Mouse (Mus musculus) megakaryocyte-erythroid progenitor cell, adult 5-6 weeks (primary cell): ENCODE measurements at regions not wholly inside any gene's neighbourhood (a gene's known extent, or its start where the extent isn't known, plus 50 kb on each side); places are given as distances from the start of the nearest gene placed in this dataset.
"Not testable (repeated sequence)": the region's sequence is repeated elsewhere in the genome, so short reads cannot be mapped to it uniquely, and the experiment has no call there.

Experiments
- ATAC-seq: replicated peaks from 2 replicates; pipeline ENCODE4 v1.8.0; 2016; ENCODE audit warnings: mild to moderate bottlenecking, inconsistent platforms; ENCODE audit not compliant: severe bottlenecking, poor library complexity, low FRiP score, low TSS enrichment

DNA sequence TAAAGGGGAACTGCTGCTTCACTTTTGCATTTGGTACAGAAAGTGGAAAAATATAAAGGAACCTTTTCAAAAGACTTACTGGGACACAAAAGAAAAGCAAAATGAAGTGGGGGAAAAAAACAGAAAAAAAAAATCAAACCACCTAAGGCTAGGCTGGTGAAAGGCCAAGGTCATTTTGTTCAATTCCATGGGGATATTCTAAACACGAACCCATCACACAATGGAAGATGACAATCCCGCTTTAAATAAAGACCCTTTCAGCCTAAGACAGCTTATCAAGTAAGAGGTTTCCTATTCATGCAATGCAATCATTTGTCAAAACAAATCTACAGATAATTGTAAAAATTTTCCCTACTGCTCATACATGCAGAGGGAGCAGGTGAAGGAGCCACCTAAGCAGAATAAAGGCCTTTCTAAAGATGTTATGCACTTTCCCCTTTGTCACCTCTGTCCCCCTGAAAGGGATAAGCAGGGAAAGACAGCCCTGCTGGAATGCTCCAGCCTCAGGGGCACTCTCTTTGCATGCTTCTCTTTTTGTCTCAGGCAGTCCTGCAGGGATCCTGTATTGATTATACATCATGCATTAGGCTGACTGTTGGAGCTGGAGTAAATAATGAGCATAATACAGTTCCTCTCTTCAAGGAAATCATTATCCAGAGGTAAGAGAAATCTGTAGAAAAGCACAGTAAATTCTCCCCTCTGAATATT is 367.8 kb downstream of the 1190002N15Rik start:
- no peak for ATAC-seq

DNA sequence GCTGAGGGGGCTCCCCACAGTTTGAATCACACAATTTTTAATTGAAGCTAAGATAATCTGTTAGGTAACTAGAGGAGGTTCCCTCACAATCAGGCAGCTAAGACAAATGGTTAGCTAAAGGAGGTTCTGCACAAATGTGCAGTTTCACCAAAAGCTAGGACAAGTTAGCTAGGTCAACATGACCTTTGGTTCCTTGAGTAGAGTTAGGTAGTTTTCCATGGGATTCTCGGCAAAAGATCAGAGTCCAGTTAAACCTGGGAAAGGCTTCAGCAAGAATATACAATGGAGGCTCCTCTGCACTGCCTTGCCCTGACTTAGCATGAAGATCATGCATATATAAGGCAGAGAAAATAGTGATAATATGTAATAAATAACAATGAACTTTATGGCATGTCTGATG is 374.2 kb downstream of the 1190002N15Rik start:
- ATAC-seq, result no peak

- ATAC-seq, result no peak
Measured at GRCm38 (mm10) chr9:94155581-94155980, 382.3 kb downstream of the 1190002N15Rik start.

DNA sequence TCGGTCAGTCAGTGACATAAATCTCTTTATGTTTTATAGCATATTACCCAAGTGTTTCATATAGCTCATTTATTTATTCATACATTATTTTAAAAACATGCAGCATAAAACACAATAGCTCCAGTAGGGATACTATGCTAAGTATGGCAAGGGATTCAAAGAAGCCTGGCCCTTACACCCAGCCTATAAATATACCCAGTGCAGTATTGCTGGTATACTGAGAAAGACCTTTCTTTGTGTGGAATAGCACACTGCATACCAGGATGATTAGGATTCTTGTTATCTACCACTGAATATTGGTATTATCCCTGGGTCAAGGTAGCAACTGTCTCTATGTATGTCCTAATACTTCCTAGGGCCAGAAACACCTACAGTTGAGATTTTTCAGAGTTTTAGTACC is 389.4 kb downstream of the 1190002N15Rik start:
- no peak for ATAC-seq

DNA sequence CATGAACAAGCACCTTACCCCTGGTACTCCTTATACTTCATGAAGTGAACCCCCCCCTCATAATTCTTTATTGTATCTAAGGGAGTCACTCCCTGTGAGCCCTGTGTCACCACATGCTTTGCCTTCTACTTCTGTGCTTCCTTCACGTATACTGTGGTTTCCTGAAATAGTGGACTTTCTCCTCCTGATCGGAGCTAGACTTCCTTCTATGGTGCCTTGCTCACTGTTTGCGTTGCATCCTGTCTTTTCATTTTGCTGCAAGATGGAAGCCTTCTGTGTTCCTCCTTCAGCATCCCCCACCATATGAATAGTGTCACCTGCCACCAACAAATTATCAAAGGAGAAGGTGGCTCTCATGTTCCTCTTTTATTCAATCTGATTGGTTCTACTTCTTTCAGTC is 391.1 kb downstream of the 1190002N15Rik start:
- ATAC-seq, result no peak

DNA sequence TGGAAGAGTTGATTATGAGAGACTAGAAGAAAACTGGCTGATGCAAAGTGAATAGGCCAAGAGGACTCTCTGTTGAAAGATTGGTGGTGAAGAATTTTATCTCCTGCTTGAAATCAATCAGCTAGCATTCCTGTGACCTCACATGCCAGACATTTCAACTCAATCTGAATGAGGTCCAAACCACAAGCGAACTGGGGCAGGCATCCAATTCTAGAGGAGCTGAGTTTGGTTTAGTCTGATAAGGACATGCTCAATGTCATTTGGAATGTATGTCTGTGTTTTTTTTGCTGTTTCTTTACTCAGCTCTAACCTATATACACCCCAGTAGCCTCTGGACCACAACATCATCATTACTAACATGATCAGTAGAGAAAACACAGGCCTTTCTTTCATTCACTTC is 401.4 kb downstream of the 1190002N15Rik start:
- no peak; the same call in 1 of the 2 replicates for ATAC-seq

DNA sequence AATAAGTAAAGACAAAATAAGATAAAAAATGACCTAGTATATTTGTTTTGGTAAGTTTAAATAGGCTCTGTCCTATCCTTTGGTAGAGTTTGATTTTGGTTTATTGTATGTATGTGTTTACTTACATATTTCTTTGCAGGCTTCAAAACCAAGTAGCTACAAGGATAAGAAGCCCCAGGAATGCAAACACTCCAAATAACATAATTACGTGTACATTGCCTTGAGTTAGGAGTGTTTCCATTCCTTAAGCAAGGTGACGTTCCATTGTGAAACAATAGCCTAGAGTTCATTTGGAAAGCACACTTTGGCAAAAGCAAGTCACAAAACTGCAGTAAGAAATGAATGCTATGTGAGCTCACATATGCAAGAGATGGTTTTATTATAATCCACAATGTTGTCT is 404.2 kb downstream of the 1190002N15Rik start:
- no peak for ATAC-seq

DNA sequence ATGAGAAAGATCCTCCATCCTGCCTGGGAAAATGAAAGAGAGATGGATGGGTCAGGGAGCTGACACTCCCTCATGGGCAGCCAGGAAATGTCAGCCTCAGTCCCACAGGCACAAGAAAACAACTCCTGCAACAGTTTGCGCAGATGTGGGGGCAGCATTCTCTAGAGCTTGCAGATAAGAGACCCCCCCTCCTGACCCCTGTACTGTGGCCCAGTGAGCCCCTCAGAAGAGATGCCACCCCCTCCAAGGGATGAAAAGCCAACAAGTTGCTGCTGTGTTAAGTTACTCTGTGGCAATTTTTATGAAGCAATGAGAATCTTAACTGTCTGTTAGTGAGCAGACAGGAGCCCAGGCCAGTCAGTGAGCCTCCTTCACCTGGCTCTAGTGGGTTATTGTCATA is 406.5 kb downstream of the 1190002N15Rik start:
- ATAC-seq, result no peak

GRCm38 (mm10) chr9:94116961-94117360 is 420.9 kb downstream of the 1190002N15Rik start:
- ATAC-seq, result no peak

DNA sequence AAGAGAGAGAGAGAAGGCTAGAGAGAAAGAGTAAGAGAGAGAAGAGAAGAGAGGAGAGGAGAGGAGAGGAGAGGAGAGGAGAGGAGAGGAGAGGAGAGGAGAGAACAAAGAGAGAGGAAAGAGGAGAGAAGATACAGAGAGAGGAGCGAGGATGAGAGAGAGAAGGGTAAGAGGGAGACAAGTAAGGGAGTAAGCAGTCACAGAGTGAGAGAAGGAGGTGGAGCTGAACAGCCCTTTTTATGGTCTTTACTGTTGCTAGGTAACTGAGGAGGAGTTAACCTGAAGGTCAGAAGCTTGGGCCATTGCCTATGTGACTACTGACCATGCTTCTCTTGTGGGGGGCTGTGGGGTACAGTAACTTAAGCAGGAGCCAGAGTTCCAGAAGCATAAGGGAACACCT is 430.2 kb downstream of the 1190002N15Rik start:
- not testable (repeated sequence) for ATAC-seq

GRCm38 (mm10) chr9:94104669-94105068 is 433.2 kb downstream of the 1190002N15Rik start:
- ATAC-seq, result no peak

- no peak for ATAC-seq
Measured at GRCm38 (mm10) chr9:94101958-94102357, 435.9 kb downstream of the 1190002N15Rik start.

GRCm38 (mm10) chr9:94094800-94095199 is 443.1 kb downstream of the 1190002N15Rik start:
- ATAC-seq, result no peak

DNA sequence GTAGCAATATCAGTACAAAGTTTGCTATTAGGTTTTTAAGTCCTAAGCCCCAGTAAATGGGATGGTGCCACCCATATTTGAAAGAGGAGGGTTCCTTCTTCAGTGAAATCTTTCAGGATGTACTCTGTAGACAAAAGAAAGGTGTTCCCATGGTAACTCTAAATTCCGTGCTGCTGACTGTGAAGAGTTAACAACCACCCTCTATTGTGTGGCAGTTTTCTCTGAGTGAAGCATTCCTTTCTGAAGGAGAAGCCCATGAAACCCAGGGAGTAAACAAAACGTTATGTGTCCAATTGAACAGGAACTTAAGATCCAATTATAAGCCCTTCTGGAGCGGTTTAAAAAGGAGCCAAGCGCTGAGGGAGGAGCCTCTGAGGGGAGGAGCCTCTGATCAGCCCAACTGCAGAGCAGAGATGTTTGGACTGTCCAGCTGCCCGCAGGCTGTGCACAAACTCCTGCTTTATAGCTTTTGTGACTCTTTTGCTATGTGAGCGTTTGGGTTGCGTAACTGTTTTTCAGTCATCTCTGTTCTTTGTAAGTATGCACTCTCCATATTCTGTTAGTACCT is 446.1 kb downstream of the 1190002N15Rik start:
- no peak for ATAC-seq

GRCm38 (mm10) chr9:94089759-94090158 is 448.1 kb downstream of the 1190002N15Rik start:
- ATAC-seq, result no peak

- ATAC-seq, result no peak
Measured at GRCm38 (mm10) chr9:94083629-94084411, 454.1 kb downstream of the 1190002N15Rik start.

DNA sequence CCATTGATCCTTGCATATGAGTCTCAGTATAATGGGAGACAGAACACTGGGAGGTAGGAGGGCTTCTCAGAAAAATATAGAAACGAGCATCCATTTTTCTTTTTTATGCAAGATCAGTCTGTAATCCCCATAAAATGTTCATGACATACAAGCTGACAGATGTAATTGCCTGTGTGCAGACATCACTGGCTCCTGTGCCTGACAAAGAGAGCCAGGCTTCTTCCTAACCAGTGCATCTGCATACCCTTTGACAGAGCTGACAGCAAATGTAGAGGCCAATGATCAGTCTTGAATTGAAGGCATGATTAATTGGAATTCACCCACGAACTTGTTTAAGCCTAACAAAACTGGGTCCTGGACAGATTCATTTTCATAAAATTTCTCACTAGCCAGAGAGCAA is 463.0 kb downstream of the 1190002N15Rik start:
- ATAC-seq, result no peak

- no peak for ATAC-seq
Measured at GRCm38 (mm10) chr9:94067121-94067520, 470.8 kb downstream of the 1190002N15Rik start.

DNA sequence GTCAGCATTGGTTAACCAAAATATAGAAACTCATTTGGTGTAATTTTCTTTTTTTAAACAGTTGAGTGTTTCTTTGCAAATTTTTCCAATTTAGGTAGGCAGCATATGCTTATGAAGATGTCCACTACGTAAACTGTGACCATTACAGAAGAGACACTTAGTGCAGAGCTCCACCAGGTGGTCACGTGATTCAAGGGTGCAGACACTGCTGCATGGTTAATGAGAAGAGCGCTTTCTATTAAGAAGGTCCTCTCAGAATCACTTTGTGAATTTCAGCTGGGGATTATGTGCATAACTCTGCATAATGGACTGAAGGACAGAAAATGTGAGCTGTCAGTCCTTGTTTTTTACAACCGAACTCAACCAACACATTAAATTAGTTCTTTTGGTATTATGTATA is 484.7 kb downstream of the 1190002N15Rik start:
- no peak for ATAC-seq

GRCm38 (mm10) chr9:94047845-94048244 is 490.0 kb downstream of the 1190002N15Rik start:
- ATAC-seq, result no peak
